Mouse (Mus musculus) embryonic fibroblast, embryonic 13.5 days (primary cell): ENCODE data around the gene Dpm3.

Source experiments
- CTCF ChIP-seq: IDR thresholded peaks from 2 replicates; pipeline ENCODE4 v1.5.1; 2011; ENCODE audit warnings: mild to moderate bottlenecking, control low read depth, low read length, moderate library complexity, borderline replicate concordance; ENCODE audit not compliant: insufficient read depth
- POLR2A ChIP-seq: IDR thresholded peaks from 2 replicates; pipeline ENCODE4 v1.6.1; 2011; ENCODE audit warnings: low read depth, mild to moderate bottlenecking, control low read depth, low read length, moderate library complexity

- TF ChIP-seq CTCF (no peak), POLR2A (no peak)
Measured at GRCm38 (mm10) chr3:89285526-89285925, 26.4 kb downstream of the Dpm3 start.
